Mouse (Mus musculus) granulocyte monocyte progenitor cell, adult 5-6 weeks (primary cell): ENCODE results near the gene Kmt2c. TPM values are rescaled to one million over a fixed set of nuclear protein-coding genes. Genes with fewer than 3 reads are reported as not detected.
"Not testable (repeated sequence)": the region's sequence is repeated elsewhere in the genome, so short reads cannot be mapped to it uniquely, and the experiment has no call there.

Experiments used
- ATAC-seq: replicated peaks from 2 replicates; pipeline ENCODE4 v1.8.0; 2016; ENCODE audit warnings: mild to moderate bottlenecking, moderate TSS enrichment, inconsistent platforms; ENCODE audit not compliant: poor library complexity, severe bottlenecking
- total RNA-seq, 2 experiments: library from RNA; stranded (forward) in 1 of 2; stranded (reverse) in 1 of 2; fragments of 200-712, 200-1000 nt in 1 of 2; fragments of >200 nt in 1 of 2; fragmentation: Nextera tagmentation in 1 of 2; gene quantifications; 2 replicates each; pipeline ENCODE4 v1.2.3; 2014 to 2017

Gene Kmt2c
- total RNA-seq, 2 experiments from 2014 or later, result 29.7 to 48.6 TPM

DNA sequence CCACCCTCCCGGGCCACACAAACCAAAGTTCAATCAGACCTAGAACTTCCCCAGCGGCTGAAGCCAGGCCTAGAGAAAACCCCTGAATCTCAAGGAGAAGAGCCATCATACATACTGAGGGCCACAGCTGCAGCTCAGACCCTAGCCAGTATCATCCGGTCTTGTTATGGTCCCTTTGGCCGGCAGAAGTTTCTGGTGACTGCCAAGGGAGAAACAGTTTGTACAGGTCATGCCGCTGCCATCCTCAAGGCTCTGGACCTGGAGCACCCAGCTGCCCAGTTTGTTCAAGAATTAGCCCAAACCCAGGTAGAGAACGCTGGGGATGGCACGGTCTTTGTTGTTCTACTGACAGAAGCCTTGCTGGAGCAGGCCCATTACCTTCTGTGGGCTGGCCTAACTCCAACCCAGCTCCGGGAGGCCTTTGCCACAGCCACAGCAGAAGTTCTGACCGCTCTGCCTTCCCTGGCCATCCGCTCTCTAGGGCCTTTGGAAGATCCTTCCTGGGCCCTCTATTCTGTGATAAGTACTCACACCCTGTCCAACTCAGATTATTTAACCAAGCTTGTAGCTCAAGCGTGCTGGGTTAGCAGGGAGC is 17.8 kb upstream of the Kmt2c start:
- no peak for ATAC-seq

DNA sequence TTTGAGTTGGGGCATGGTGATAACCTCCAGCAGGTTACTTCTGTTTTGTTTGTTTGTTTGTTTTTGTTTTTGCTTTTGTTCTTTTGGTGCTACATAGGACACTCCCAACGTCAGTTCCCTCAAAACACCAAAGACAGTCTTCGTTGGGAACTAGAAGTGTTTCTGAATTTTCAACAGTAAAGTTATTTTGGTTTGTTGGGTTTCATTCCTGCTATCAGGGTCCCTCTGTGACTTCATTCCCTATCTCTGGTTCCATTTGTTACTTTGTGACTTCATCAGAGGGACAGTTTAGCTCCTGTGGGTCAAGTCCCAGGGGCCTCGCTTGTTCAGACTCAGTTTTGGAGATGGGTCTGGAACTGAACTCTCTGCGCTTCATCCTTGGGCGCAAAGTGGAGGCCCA is 17.2 kb upstream of the Kmt2c start, which contains the start of gene Cct8l1:
Gene Cct8l1, plus strand, starts transcription at position 301 of the 400 bp plus-strand sequence.
- ATAC-seq, result no peak

DNA sequence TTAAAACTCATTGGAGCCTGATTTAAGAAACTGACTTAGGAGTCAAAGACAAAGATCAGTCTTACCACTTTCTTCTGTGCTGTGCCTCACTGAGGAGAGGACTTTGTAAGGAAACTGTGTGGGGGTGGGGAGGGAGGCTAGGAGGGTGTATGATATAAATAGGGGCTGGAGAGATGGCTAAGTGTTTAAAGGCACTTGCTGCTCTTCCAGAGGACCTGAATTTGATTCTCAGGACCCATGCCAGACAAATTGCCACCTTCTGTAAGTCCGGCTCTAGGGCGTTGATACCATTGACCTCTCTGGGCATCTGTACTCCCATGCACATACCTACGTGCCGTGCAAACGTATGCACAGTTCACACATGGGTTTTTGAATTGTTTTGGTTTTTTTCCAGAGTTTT is 7.5 kb upstream of the Kmt2c start:
- ATAC-seq, result no peak

DNA sequence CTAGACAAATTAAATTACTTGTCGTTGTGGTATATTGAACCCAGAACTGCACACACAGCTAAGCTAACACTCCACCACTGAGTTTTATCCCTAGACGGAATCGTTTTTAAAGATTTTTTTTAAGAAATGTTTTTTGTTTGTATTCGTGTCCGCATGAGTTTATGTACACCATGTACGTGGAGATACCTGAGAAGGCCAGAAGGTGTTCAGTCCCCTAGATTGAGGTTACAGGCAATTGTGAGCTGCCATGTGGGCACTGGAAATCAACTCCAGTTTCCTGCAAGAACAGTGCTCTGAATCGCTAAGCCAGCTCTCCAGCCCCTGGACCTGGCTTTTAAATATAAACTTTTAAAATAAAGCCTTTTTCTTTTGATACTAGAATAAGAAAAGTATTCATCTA is 2.1 kb upstream of the Kmt2c start:
- ATAC-seq, result no peak

DNA sequence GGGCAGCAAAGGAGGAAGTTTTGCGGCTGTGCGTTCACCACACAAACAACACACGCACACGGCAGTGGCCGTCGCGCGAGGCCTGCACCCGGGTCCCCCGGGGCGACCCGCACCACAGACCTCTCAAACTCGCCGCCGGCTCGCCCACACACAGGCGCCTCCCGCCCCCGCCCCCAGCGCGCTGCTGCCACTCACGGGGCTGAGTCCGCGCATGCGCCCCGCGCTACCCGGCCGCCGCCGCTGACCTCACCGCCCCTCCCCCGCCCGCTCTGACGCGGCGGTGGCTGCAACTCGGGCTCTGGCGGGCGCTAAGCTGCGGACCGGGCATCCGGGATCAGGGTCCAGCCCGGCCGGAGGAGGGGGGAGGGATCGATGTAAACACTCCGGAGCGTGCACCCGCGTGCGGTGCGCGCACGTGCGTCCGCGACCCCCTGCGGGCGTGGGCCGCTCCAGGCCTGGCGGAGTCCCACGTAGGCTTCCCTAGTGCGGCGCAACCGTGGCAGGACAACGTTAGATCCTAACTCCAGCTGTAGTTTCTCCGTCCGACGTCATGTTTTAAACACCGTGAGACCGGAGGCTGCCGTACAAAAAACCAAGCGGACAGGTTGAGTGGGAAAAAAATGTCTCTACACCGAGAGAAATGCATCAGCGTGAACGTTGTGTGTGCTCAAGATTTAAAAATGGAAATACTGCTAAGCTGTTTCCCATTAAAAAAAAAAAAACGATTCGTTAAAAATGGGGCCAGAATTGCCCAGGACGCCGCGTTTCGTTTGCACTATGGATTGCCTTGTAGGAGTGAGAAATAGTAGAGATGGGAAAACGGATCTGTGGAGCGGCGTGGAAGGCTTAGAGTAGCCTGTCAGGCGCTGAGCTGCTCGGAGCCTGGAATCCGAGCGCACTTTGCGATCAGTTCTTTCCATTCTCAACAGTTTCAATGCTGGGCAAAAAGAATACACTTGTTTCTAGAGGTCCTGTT is 1.1 kb upstream of the Kmt2c start:
- peak; percentile 74 for ATAC-seq

DNA sequence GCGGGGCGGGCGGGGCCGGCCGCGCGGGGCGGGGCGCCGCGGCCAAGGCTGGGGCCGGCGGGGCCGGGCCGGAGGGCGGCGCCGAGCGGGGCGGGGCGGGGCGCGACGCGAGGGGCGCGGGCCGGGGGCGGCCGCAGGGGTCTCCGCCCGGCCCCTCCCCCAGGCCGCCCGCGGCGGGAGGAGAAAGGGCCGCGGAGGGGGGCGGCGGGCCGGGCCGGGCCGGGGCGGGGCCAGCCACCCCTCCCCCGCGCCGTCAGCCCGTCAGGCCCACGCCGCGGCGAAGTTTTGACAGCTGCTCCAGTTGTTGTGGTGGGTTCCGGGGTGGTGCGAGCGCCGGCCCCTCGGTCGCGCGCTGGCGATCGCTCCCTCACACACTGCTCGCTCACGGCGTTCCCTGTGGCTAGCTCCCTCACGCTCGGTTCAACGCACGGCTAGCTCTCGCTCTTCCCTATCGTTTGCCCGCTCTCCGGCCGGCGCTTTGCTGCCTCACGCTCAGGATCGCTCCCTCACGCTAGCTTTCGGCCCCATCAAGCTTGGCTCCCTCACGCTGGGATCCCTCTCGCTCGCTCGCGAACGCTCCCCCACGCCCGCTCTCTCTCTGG is 339 bp upstream of the Kmt2c start:
- peak; percentile 57 for ATAC-seq

DNA sequence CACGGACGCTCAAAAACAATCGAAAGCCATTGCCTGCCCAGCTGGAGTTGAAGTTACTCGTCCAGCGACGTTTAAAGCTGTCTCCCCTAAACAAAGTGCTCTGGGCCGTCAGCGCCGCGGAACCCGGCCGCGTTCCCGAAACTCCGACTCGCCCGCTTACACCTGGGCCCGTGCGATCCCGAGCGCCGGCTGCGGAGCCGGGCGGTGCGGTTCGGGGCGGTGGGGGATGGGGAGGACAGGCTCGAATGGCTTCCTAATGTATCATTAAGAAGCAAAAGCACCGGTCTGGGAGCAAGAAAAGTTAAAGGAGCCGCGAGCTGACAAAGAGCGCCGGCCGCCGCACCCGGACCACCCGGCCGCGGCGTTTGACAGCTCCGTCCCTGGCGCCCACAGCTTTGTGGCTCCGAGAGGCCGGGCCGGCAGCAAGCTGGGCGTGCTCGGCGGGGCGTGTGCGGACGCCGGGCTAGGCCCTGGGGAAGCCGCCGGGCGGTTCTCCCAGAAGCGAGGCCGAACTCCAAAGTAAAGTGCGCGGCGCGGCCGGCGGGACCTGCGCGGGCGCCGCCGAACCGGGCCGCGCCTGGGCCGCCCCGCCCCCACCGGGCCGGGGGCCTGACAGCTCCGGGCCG is 750 bp downstream of the Kmt2c start:
- 0 out of 2 replicates have a peak, but pooled peaks have one; percentile 4 for ATAC-seq

DNA sequence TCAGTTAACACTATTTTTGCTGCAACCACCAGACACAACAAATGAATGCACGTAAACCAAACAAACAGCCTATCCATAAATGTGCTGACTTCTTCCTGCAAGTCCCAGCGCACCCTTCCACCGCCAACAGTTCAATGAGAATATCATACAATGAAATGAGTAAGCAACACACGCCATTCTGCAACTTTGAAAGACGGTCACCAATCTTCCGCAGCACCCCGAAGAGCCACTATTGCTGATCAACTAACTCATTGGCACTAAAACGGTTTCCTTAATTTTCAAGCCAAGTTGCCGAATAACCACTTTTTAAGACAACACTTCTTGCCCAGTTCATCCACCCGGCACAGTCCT is 1.2 kb downstream of the Kmt2c start:
- no peak for ATAC-seq

GRCm38 (mm10) chr5:25496652-25497051 is 1.9 kb downstream of the Kmt2c start:
- ATAC-seq, result no peak

GRCm38 (mm10) chr5:25478863-25479262 is 19.7 kb downstream of the Kmt2c start:
- no peak for ATAC-seq

DNA sequence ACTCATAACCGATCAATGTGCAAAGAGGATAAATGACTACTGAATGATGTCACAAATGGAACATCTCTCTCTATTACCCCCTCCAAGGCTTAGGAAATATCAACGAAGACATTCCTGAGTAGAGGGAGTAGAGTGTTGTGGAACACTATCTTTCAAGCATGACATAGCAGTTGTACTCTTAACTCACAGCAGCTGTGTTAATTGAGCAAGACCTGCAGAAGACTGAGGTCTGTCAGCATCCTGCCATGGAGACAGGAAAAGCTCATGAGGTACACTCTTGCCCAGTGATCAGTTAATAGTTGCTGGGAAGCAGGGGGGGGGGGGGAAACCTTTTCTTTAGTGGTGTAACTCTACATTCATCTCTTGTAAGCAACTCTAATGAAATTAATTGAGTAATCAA is 22.8 kb downstream of the Kmt2c start:
- peak; percentile 98 for ATAC-seq

GRCm38 (mm10) chr5:25472070-25472469 is 26.5 kb downstream of the Kmt2c start:
- no peak for ATAC-seq

- no peak for ATAC-seq
Measured at GRCm38 (mm10) chr5:25461956-25462355, 36.6 kb downstream of the Kmt2c start.

DNA sequence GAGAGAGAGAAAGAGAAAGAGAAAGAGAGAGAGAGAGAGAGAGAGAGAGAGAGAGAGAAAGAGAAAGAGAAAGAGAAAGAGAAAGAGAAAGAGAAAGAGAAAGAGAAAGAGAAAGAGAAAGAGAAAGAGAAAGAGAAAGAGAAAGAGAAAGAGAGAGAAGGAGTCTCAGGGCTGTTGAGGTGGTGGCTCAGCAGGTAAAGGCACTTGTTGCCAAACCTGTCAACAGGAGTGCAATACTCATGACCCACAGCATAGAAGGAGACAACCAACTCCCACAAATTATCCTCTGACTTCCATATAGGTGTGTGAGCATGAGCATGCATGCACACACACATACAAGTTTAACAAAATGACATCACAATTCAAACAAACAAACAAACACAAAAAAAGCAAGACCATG is 43.2 kb downstream of the Kmt2c start:
- not testable (repeated sequence) for ATAC-seq

DNA sequence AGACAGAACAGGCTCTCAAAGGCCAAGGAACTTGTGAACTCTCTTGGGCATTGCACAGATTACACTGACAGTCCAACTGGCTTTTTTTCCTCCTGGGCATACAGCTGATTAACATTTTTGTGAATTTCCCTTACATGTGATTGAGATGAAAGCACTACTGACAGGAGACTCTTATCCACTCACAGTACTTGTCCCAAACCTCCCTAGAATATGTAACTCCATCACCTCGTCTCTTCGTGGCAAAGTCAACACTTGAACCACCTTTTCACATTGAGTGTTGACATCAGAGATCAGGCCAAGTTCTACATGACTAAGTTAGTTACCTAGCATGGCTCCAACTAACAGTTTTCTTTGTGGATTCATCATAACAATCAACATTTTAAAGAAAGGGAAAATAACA is 45.9 kb downstream of the Kmt2c start:
- no peak for ATAC-seq

DNA sequence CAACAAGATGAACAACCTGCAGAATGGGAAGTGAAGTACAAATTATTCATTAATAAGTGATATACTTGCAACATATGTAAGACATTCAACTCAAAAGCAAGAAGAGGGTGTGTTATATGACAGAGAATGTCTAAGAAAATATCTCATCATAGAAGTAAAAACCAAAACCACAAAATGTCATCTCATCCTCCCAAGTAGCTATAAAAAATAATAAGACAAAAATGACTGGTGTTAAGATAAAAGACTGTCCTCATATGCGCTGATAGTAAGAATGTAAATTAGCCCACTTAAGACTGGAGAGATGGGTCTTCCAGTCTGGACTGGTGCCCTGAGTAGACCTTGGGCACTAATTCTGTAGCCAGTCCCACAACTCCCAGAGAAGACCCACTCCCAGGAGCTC is 61.1 kb downstream of the Kmt2c start:
- no peak for ATAC-seq

GRCm38 (mm10) chr5:25436081-25436480 is 62.5 kb downstream of the Kmt2c start:
- ATAC-seq, result peak; percentile 93

- no peak for ATAC-seq
Measured at GRCm38 (mm10) chr5:25422576-25422975, 76.0 kb downstream of the Kmt2c start.

- peak; percentile 82 for ATAC-seq
Measured at GRCm38 (mm10) chr5:25420601-25421000, 78.0 kb downstream of the Kmt2c start.

- ATAC-seq, result no peak
Measured at GRCm38 (mm10) chr5:25415382-25415781, 83.2 kb downstream of the Kmt2c start.

- ATAC-seq, result no peak
Measured at GRCm38 (mm10) chr5:25396727-25397126, 101.9 kb downstream of the Kmt2c start.
